Mouse (Mus musculus): ENCODE results near the gene Nr4a2. TPM values are rescaled to one million over a fixed set of nuclear protein-coding genes. Genes with fewer than 3 reads are reported as not detected.

Gene Nr4a2
- polyA plus RNA-seq, 1 experiment from 2014 or later: 6.6 TPM

DNA sequence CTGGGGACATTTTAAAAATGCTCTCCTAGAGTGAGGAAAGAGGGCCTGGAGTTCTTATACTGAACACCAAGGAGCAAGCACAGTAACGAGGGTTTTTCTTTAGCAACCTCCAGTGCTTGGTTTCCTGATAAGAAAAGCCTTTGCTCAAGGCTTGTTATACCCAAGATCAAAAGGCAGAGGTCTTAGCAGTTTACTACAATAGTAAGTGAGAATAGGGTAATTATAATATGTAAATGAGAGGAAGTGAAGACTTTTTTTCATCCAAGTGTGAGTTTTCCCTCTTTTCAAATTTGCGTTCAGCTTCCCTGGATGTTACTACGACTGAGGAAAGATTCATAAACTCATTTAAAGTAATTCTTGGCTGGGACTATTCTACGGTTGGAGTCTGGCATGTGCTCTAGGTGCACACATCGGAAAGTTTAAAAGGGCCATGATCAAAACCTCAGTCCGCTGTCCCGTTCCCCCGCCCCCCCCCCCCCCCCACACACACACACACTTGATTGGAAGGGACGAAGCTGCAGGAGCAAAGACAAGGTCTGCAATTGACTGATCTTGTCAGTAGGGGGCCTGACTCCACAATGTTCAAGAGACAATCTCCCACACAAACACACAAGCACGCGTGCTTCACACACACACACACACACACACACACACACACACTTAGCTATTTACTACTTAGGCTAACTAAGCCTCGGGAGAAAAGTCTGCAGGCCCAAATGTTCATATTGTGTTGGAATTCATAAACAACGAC, 6.4 kb downstream of the Nr4a2 start:
- 1% methylated on average over 13 of the region's 13 CpGs for WGBS
- Histone ChIP-seq H3K4me1 (peaks cover 21% of the 10 kb centered on the region; the same call in 1 of the 2 replicates), H3K9me3 (no peaks in the 10 kb centered on the region), H3K27ac (peak overlapping the region; percentile 91), H3K4me2 (peak overlapping the region; percentile 98), H3K4me3 (peak overlapping the region; percentile 68), H3K27me3 (peaks cover 22% of the 10 kb centered on the region), H3K36me3 (no peaks in the 10 kb centered on the region), H3K9ac (peak overlapping the region; percentile 60; the same call in 1 of the 2 replicates)
- ATAC-seq (ENCODE audit: insufficient number of reproducible peaks, low FRiP score, low TSS enrichment, low read depth): 0 out of 2 replicates have a peak, but pooled peaks have one; percentile 11

DNA sequence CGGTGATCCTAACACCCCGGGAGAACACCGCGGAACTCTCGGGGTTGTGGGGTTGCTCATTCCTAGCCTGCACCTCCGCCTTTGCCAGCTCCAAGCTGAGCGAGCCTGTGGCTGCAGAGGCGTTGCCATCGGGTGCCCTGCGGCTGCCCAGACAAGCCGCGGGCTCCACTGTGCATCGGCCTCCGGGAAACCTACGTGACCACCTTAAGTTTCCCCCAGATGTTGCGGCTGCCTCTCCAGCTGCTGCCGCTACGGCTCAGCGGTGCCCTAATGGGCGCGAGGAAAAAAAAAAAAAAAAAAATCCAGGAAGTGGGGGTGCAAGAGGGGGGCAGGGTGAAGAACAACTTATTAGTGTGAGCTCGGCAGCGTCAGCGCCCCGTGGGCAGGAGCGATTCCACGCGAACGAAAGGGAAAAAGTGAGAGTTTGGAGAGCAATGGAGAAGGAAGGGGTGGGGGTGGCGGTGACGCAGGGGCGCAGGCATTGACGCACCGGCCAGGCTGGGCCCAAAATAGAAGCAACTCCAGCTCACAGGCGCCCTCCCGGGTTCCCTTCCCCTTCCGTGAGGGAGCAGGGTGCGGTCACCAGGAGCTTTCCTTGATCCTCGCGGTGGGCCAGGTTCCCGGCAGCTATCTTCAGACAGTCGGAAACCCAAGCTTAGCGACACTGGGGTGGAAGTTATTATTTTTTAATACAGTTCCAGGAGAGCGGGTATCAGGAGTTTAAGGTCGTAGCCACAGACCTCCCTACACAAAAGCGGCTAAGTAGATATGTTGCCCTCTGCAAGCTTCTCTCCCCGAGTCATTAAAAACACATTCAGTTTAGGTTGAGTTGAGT, 7.2 kb downstream of the Nr4a2 start:
- Histone ChIP-seq H3K4me1 (peaks cover 29% of the 10 kb centered on the region; the same call in 1 of the 2 replicates), H3K4me3 (peak overlapping the region; percentile 68), H3K27me3 (peaks cover 30% of the 10 kb centered on the region), H3K9ac (peak overlapping the region; percentile 60), H3K9me3 (no peaks in the 10 kb centered on the region), H3K36me3 (no peaks in the 10 kb centered on the region), H3K27ac (peak overlapping the region; percentile 91), H3K4me2 (peak overlapping the region; percentile 98)
- under 1% methylated on average over 47 of the region's 47 CpGs for WGBS
- ATAC-seq (ENCODE audit: insufficient number of reproducible peaks, low FRiP score, low TSS enrichment, low read depth): peak; percentile 78

DNA sequence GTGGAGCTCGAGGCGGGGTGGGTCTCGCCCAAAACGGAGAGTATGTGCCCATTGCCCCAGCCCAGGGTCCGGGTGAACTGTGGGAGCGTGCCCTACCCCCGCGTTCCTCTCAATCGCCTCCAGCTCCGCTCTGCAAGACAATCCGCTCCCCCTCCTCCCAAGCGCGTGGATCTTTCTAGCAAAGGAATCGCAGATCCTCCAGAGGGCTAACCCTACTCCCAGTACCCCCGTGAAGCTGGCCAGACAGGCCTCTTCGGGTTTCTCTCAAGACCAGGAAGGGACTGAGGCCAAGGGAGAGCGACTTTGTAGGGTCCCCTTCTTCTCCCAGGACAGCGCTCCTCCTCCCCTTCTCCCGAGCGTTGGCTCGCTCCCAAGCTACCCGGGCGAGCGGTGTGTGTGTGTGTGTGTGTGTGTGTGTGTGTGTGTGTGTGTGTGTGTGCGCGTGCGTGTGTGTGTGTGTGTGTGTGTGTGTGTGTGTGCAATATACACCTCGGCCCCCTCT, 7.9 kb downstream of the Nr4a2 start:
- Histone ChIP-seq H3K4me1 (peaks cover 31% of the 10 kb centered on the region; the same call in 1 of the 2 replicates), H3K9ac (peak overlapping the region; percentile 60), H3K27me3 (peaks cover 36% of the 10 kb centered on the region), H3K4me3 (peak overlapping the region; percentile 68), H3K27ac (peak overlapping the region; percentile 91), H3K9me3 (no peaks in the 10 kb centered on the region), H3K4me2 (peak overlapping the region; percentile 98), H3K36me3 (no peaks in the 10 kb centered on the region)
- 0 out of 2 replicates have a peak, but pooled peaks have one; percentile 0 for ATAC-seq (ENCODE audit: insufficient number of reproducible peaks, low FRiP score, low TSS enrichment, low read depth)
- WGBS: 0% methylated on average over 24 of the region's 28 CpGs

DNA sequence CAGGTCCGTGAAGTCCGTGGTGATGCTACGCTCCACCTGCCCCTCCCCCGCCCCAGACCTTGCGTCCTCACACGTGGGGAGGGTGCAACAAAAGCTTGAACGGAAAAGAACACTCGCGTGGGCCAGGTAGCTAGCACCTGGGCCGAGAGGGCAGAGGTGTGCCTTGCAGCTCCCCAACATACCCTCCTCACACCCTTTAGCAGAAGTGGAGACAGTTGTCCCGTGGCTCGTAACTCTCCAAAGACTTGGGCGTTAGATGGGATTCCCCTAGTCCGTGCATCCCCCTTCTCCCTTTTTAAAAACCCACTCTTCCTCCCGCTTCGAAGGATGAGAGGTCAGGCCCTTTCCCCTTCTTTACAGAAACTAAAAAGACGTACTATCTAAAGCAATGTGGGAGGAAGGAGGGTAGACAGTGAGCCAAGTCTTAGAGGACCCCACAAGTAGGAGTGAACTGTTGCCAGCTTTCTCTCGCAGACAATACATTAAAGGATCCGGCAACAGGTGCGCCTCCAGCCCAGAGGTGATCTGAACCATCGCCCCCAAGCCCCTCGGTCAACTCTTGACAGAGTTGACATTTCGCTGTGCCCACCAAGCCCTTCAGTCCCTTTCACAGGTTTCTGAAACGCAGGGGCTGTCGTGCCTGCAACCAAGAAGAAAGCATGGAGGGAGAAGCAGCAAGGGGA, 8.5 kb downstream of the Nr4a2 start:
- Histone ChIP-seq H3K9me3 (no peaks in the 10 kb centered on the region), H3K4me1 (peaks cover 31% of the 10 kb centered on the region; the same call in 1 of the 2 replicates), H3K27ac (peak overlapping the region; percentile 91), H3K36me3 (no peaks in the 10 kb centered on the region), H3K9ac (peak overlapping the region; percentile 54; the same call in 1 of the 2 replicates), H3K4me3 (peak overlapping the region; percentile 68), H3K4me2 (peak overlapping the region; percentile 98), H3K27me3 (peaks cover 41% of the 10 kb centered on the region)
- WGBS: under 1% methylated on average over 25 of the region's 25 CpGs
- ATAC-seq (ENCODE audit: insufficient number of reproducible peaks, low FRiP score, low TSS enrichment, low read depth): no peak

DNA sequence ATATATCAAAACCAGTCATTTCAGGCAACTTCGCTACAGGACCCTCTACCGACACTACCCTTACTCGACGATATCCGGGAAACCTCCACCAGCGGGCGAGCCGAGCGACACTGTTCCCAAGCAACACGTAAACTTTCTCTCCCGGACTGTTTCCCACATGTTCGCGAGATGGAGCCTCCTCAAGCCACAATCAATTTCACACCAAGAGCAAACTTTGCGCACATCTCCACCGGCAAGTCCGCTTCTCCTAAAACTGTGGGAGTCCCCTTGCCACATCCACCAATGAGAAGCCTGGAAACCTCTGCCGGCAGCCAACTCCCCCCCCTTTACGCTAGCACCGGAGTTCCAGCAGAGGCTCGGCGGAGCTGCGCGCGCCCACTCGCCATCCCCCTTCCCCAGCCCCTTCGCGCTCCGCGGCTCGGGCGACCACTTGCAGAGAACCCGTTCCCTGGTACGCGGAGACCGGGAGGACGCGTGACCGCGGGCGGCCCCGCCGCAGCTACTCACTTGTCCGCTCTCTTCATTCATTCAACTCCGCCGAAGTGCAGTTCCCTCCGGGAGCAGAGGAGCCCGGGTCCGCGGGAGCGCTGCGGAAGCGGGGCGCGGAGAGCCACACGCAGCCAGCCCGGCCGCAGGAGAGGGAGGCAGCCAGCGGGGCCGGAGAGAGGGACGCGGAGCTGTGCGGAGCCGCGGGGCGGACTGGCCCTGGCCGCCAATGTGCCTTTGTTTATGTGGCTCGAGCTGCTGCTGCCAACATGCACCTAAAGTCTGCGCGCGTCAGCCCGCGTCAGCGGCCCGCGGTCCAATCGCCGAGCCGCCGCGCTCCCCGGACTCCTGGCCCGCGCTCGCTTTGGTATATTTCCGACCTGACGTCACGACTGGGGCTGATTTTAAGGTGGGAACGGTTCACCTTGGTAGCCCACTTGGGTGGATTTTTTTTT, 9.3 kb downstream of the Nr4a2 start:
- peak; percentile 65 for ATAC-seq (ENCODE audit: insufficient number of reproducible peaks, low FRiP score, low TSS enrichment, low read depth)
- H3K27me3 ChIP-seq: peaks cover 49% of the 10 kb centered on the region
- H3K36me3 ChIP-seq: no peaks in the 10 kb centered on the region
- WGBS: under 1% methylated on average over 86 of the region's 88 CpGs
- H3K4me1 ChIP-seq: peaks cover 31% of the 10 kb centered on the region; the same call in 1 of the 2 replicates
- no peaks in the 10 kb centered on the region for H3K9me3 ChIP-seq
- peak overlapping the region; percentile 68 for H3K4me3 ChIP-seq
- H3K4me2 ChIP-seq: peak overlapping the region; percentile 98
- H3K27ac ChIP-seq: peak overlapping the region; percentile 47; the same call in 1 of the 2 replicates
- peak overlapping the region; percentile 54 for H3K9ac ChIP-seq

DNA sequence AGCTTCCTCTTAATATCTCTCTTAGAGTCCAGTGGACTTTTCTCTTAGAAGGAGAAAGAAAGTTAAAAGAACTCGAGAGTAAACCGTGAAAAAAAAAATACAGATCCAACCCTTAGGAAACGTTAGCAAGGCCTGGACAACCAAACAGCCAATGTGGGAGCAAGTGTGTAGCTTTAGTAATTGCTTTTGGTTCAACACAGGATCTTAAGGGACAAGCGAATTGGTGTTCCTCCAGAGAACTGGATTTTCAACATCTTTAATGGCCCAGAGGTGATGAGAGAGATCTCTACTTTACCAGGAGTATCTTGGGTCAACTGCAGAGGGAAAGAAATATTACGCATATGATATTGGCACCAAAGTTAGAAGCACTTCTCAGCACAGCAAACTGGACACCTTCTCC, 10.4 kb downstream of the Nr4a2 start:
- no peak overlapping the region for H3K27ac ChIP-seq
- H3K36me3 ChIP-seq: no peaks in the 10 kb centered on the region
- peaks cover 31% of the 10 kb centered on the region; the same call in 1 of the 2 replicates for H3K4me1 ChIP-seq
- no peaks in the 10 kb centered on the region for H3K9me3 ChIP-seq
- H3K9ac ChIP-seq: no peak overlapping the region
- no peak for ATAC-seq (ENCODE audit: insufficient number of reproducible peaks, low FRiP score, low TSS enrichment, low read depth)
- peak overlapping the region; percentile 98; the same call in 1 of the 2 replicates for H3K4me2 ChIP-seq
- 37% methylated on average over 5 of the region's 5 CpGs for WGBS
- peaks cover 60% of the 10 kb centered on the region for H3K27me3 ChIP-seq
- H3K4me3 ChIP-seq: peak overlapping the region; percentile 68

DNA sequence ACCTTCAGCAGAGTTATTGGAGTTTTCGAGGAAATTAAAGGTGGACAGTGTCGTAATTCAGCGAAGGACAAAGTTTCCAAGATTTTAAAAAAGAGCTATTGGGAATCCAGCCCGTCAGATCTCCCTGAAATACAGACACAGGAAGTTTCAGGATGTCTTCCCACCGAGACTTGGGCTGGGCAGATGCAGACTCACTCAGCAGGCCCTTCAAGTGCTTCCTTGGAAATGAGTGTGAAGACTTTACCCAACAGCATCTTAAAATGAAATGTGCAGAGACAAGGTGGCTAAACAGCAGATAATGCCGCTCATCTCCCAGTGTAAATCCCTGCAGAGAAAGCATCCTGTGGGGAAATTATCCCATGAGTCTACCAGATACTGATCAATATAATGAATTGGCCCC, 10.9 kb downstream of the Nr4a2 start:
- WGBS: 39% methylated on average over 6 of the region's 6 CpGs
- 0 out of 2 replicates have a peak, but pooled peaks cover 2% of the 10 kb centered on the region for H3K36me3 ChIP-seq

DNA sequence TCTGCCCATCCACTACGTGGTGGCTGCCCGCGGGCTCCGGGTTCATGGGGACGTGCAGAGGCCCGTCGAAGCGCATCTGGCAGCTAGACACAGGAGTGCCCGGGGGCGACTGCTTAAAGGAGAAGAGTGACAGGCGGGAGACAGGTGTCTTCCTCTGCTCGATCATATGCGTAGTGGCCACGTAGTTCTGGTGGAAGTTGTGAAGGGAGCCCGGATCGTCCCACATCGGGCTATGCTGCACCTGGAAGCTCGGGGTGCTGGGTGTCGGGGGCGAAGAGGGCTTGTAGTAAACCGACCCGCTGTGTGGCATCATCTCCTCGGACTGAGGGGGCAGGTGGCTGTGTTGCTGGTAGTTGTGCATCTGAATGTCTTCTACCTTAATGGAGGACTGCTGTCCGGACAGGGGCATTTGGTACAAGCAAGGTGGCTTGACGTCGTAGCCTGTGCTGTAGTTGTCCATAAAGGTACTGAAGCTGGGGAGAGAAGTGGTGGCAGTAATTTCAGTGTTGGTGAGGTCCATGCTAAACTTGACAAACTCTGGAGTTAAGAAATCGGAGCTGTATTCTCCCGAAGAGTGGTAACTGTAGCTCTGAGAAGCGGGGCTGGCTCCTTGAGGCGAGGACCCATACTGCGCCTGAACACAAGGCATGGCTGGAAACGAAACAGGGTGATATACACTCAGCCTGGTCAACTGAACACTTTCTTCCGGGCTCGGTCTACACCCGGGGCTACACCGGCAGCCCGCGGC, 11.8 kb downstream of the Nr4a2 start:
- Histone ChIP-seq H3K4me2 (0 out of 2 replicates have a peak overlapping the region, but pooled peaks have one; percentile 10), H3K9ac (no peak overlapping the region), H3K27me3 (peaks cover 70% of the 10 kb centered on the region), H3K9me3 (no peaks in the 10 kb centered on the region), H3K27ac (no peak overlapping the region), H3K4me1 (peaks cover 31% of the 10 kb centered on the region; the same call in 1 of the 2 replicates), H3K36me3 (0 out of 2 replicates have a peak, but pooled peaks cover 2% of the 10 kb centered on the region), H3K4me3 (peak overlapping the region; percentile 10; the same call in 1 of the 2 replicates)
- WGBS: 14% methylated on average over 38 of the region's 38 CpGs
- no peak for ATAC-seq (ENCODE audit: insufficient number of reproducible peaks, low FRiP score, low TSS enrichment, low read depth)

More for the DNA sequence above, 10.9 kb downstream of the Nr4a2 start:
- Histone ChIP-seq H3K9me3 (no peaks in the 10 kb centered on the region), H3K4me2 (no peak overlapping the region), H3K27ac (no peak overlapping the region), H3K9ac (no peak overlapping the region), H3K27me3 (peaks cover 64% of the 10 kb centered on the region), H3K4me3 (no peak overlapping the region), H3K4me1 (peaks cover 31% of the 10 kb centered on the region; the same call in 1 of the 2 replicates)
- ATAC-seq (ENCODE audit: insufficient number of reproducible peaks, low FRiP score, low TSS enrichment, low read depth): no peak

DNA sequence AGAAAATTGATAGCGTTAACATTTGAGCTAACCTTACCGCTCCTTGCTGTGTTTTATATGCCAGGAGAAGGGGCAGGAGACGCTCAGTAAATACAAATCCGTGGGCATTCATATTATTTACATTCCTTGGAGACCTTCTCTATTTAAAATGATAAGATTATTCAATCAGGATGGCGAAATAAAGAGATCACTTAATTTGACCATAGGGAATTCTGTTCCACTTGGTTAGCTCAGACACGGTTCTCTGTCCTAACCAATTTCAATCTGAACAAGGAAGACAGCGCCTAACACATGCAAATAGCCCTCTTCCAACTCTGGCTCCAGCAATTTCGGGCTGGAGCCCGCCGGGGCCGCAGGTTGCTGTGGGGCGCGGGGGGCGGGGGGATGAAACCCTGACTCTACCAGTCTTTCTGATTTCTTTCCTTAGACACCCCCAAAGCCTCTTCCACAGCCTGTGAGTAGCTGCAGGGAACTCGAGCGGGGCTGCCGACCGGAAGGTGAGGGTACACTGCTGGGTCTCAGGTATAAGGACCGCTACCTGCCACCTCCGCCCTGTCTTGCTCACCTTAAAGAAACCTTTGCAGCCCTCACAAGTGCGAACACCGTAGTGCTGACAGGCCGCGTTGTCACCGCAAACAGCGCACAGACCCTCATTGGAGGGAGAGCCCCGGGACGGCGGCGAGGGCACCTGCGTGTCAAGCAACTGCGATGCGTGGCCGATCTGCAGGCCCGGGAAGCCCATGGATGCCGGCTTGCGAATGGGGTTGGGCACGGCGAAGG, 12.6 kb downstream of the Nr4a2 start:
- WGBS: 17% methylated on average over 39 of the region's 39 CpGs
- no peak for ATAC-seq (ENCODE audit: insufficient number of reproducible peaks, low FRiP score, low TSS enrichment, low read depth)
- H3K27me3 ChIP-seq: peaks cover 71% of the 10 kb centered on the region
- H3K9me3 ChIP-seq: no peaks in the 10 kb centered on the region
- H3K27ac ChIP-seq: no peak overlapping the region
- no peak overlapping the region for H3K9ac ChIP-seq
- peak overlapping the region; percentile 4; the same call in 1 of the 2 replicates for H3K4me3 ChIP-seq
- 0 out of 2 replicates have a peak, but pooled peaks cover 2% of the 10 kb centered on the region for H3K36me3 ChIP-seq
- 0 out of 2 replicates have a peak overlapping the region, but pooled peaks have one; percentile 10 for H3K4me2 ChIP-seq
- H3K4me1 ChIP-seq: peaks cover 31% of the 10 kb centered on the region; the same call in 1 of the 2 replicates

Data from limb, embryonic 15.5 days (tissue).